Mouse (Mus musculus): Measurements from ENCODE around the gene Wrb.

GRCm38 (mm10) chr16:96127657-96128344 is 17.4 kb upstream of the Wrb start, which contains the start of gene Hmgn1:
- no peak for TF ChIP-seq CTCF (IDR thresholded peaks at IDR 0.05; ENCODE audit: control insufficient read depth, insufficient read depth, insufficient read length)
- TF ChIP-seq MAX (IDR thresholded peaks at IDR 0.05): no peak
